Mouse (Mus musculus): Measurements from ENCODE around the gene Tbx15.

DNA sequence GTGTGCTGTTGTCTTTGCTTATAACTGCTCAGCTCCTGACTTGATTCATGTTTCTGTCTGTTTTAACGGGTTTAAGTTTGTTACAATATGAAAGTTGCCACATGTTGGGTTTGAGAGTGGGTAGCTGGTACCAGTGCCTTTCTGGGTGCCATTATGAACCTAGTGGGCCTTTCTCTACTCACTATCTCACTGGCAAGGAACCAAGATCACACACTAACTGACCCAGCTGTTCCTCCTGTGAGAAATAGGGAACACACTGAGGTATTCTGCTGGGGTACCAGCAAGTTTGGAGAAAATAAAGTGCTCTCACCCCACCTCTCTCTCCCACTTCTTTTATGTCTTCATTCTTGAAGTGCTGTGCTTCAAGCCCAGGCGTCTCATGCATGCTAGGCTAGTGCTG is 50.7 kb downstream of the Tbx15 start:
- no peak for TF ChIP-seq POLR2A (IDR thresholded peaks at IDR 0.05; ENCODE audit: low read depth, low read length)
- TF ChIP-seq CTCF (conservative IDR thresholded peaks at IDR 0.05; ENCODE audit: insufficient read depth, insufficient read length, low read depth, low read length), result no peak

Data from kidney, adult 2 months (tissue).